Mouse (Mus musculus): ENCODE results near the gene Nop53.
A peak's percentile ranks its signal among the peaks of the same experiment; 100 is the strongest.
"Not testable (repeated sequence)": the region's sequence is repeated elsewhere in the genome, so short reads cannot be mapped to it uniquely, and the experiment has no call there.

Gene Nop53

DNA sequence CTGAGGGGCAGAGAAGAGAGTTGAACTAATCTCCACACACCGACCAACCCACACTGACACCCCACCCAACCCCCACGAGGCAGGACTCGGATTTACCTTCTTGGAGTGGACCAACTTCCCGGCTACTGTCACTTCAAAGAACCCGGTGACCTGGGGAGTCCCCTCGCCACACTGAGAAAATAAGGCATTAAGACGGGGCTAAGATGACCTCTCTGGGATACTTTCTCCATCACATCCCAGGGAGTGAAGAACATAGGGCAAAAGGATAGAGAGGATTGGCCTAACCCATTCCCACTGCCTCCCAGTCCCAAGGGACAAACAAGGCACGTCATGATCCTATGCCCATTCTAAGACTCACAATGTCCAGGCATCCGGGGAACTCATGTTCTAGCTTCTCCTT, 25.9 kb downstream of the Nop53 start:
- DNase-seq (ENCODE audit: low read depth): no peak

DNA sequence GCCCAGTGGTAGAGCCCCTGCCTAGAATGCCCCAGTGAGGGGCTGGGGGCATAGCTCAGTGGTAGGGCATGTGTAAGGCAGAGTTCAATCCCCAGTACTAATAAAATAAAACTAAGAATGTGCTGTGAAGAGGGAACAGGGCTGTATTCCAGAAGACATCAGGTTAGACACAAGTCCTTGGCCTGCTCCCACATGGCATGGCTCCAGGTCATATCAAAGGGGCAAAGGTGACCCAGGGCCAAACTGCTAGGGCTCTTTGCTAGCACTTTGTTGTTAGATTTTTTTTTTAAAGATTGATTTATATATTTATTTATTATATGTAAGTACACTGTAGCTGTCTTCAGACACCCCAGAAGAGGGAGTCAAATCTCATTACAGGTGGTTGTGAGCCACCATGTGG, 27.5 kb downstream of the Nop53 start:
- DNase-seq (ENCODE audit: low read depth): no peak

DNA sequence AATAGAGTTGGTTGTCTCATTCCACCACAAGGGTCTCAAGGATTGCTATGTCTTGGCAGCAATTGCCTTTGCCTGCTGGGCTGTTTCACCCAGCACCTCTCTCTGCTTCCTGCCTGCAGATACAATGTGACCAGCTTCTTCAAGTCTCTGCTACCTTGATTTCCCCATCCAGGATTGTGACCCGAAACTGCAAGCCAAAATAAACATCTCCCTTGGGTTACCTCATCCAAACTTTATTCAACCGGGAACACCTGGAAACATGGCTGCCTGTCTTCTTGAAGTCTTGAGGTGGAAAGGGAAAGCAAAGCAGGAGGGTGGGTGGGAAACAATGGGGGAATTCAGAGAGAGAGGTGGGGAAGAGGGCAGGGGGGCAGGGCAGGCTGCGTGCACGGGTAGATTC, 28.9 kb downstream of the Nop53 start:
- no peak for DNase-seq (ENCODE audit: low read depth)

DNA sequence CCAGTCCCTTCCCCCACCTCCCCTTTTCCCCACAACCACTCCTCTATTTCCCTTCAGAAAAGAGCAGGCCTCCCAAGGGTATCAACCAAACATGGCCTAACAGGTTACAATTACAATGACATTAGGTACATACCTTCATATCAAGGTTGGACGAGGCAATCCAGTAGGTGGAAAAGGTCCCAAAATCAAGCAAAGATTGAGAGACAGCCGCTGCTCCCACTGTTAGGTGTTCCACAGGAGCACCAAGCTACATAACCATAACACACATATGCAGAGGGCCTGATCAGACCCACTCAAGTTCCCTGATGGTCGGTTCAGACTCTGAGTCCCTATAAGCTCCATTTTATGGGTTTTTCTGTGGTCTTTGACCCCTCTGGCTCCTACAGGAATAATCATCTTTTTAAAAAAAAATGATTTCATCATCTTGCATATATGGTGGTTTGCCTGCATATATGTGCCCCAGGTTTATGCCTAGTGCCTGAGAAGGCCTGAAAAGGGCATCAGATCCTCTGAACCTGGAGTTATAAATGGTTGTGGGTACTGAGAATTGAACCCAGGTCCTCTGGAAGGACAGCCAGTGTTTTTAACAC, 29.6 kb downstream of the Nop53 start:
- no peak for DNase-seq (ENCODE audit: low read depth)

DNA sequence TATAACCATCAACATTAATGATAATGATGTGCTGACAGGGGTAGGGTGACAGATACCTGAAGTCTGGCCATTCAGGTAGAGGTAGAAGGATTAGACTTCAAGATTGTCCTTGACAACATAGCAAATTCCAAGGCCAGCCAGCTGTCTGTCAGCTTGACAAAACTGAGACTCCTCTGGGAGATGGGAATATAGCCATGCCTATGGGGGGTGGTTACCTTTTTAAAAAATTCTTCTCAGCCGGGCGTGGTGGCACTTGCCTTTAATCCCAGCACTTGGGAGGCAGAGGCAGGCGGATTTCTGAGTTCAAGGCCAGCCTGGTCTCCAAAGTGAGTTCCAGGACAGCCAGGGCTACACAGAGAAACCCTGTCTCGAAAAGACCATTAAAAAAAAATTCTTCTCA, 30.2 kb downstream of the Nop53 start:
- DNase-seq (ENCODE audit: low read depth): not testable (repeated sequence)

DNA sequence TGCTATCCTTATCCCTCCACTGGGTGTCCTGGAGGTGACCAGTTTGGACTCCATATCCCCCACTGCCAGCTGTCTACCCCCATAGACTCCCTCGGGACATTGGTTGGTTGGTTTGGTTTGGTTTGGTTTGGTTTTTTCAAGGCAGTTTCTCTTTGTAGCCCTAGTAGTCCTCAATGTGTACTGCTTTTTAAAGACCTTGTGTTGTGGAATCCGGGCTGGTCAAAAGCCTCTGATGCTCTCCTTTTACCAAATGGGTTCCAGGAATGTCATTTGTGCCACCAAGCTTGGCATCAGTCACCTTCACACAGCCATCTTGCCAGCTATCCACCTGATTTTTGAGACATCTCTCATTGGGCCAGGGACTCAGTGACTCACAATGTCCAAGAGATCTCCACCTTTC, 31.1 kb downstream of the Nop53 start:
- no peak for DNase-seq (ENCODE audit: low read depth)

DNA sequence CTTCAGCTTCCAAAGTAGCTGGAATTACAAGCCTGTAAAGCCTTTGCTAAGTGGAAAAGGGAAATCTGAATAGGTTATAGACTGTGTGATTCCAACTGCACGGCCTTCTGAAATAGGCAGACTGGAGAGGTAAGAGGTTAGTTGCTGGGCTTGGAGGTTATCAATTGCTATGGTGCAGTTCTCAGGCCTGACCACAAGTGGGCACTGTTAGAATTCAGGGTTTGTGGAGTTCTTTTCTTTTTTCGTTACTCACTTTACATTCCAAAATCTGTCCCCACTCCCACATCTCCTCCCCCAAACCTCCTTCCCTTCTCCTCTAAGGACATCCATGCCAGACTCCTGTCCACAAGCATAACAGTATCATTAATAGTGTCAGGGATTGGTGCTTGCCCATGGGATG, 31.6 kb downstream of the Nop53 start:
- peak; percentile 46 for DNase-seq (ENCODE audit: low read depth)

DNA sequence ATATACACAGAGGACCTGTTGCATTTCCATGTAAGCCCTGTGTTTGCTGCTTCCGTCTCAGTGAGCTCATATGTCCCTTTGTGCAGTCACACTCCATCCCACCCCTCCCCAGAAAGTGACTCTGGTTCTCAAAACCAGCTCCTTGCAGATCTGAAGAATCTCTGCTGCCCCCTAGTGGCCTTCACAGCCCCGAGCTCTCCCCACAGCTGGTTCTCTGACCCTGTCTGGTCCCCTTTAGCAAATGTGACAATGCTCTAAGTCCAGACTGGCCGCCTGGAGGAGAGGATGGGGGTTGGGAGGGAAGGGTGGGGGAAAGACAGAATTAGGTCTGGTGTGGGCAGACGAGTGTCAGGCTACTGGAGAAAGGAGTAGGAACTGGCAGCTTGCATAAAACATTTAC, 33.7 kb downstream of the Nop53 start:
- peak; percentile 61 for DNase-seq (ENCODE audit: low read depth)

DNA sequence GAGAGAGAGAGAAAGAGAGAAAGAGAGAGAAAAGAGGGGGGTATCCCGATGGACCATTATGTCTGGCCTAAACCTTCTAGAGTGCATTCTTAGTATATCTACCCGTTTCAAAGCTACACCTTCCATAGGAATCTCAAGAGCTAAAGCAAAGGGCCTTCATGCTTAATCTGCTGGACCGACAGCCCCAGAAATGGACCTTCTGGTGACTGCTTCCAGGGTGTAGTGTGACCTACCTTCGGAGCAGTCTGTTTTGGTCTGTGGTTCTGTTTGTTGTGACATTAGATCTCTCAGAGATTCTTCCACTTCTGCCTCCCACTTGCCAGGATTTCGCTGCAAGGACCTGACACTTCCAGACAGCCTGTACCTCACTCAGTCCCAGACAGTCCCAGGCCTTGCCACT, 35.4 kb downstream of the Nop53 start:
- DNase-seq (ENCODE audit: low read depth): no peak

DNA sequence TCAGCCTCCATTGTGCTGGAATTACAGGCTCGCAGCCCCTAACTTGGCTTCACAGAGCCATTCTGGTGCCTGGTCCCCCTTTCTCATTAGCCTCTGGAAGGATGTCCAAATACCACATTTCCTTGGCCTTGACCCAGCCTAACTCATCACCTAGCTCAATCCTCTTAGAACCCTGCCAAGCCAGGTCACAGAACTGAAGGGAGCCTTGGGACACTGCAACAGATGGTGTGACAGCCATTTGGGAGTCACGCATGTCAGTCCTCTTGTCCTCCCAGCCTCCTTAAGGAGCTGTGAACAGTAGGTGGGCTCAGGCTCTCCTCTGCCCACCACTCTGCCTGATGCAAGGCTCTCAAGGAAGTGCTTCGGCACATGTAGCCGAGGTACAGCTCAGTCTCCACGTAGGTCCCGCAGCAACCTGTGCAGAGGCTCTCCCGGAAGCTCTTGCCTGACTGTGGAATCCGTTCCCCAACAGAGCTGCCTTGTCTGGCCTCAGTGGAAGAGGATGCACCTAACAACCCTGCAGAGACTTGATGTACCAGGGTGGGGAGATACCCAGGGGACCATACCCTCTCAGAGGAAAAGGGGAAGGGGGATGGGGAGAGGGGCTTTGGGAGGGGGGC, 37.8 kb downstream of the Nop53 start:
- DNase-seq (ENCODE audit: low read depth): no peak

DNA sequence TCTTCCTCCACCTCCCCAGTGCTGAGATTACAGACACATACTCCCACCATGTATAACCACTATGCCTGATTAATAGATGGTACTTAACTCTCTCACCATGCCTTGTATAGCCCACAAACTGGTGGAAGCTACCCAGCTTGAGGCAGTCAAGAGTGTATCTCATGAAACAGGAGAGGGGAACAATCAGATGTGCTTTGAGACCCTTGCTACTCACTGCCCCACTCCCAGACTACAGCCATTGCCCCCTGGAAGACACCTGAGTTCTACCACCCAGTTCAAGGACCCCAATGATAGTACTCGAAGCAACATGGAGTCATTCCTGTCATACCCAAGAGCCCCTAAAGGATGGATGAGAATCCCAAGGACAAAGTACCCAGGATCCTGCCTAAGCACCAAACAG, 39.3 kb downstream of the Nop53 start:
- DNase-seq (ENCODE audit: low read depth): no peak

DNA sequence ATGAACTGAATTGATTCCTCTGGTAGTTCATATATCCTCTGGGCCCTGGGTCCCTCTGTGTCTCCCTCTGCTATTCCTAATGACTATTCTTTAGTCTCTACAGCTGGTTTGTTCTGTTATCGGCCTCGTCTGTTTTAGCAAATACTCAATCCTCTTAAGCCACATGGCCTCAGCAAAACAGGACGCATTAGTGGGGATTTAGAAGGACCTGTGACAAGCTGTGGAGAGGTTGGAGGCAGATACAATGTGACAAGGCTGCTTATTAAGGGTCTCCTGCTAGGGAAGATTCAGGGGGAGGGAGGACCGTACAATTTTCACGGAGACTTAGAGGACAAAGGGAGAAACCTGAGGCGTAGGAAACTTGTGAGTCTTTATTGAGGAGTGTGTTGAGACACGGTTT, 40.0 kb downstream of the Nop53 start:
- DNase-seq (ENCODE audit: low read depth): no peak

DNA sequence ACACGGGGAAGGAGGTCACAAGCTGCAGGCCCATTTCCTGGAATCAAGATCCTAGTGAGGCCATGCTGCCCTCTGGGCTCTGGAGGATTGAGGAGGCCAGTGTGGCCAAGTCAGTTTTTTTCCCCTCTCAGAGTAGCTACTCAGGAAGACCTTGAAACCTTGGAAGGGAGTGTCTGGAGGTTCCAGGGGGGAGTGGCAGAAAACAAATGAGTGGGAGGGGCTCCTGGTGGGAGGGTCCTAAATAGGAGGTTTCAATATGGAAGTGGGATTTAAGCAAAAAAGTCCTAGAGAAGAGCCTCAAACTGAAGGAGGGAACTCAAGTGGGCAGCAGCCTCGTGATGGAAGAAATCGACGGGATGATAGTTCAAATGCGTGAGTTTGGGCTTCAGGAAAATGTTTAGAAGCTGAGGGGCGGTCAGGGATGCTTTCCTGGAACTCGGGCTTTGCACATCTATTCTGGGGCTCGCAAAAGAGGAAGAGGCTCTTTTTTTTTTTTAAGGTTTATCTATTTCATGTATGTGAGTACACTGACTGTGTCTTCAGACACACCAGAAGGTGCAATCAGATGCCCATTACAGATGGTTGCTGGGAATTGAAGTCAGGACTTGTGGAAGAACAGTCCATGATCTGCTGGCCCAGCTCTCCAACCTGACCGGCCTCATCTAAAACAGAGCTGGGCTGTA, 44.4 kb downstream of the Nop53 start:
- DNase-seq (ENCODE audit: low read depth): no peak

DNA sequence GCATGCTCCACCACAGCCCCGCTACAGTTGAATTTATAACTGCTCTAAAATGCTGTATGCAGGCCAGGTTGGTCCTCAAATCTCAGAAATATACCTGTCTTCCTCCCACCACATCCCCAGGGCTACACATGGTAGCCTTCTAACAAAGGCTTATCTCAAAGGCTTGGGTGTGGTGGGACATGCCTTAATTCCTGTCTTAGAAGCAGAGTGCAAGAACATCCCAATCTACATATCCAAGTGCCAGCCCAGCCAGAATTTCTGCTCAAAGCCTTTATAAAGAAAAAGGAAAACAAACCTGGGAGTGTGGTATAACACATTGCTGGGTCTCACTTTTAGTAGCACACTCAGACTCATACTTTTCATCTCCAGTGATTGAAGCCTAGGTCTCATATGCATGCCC, 51.6 kb downstream of the Nop53 start:
- DNase-seq (ENCODE audit: low read depth): no peak
